Mouse (Mus musculus): ENCODE data around the gene Olfr441.
"Not testable (repeated sequence)": the region's sequence is repeated elsewhere in the genome, so short reads cannot be mapped to it uniquely, and the experiment has no call there.

Gene Olfr441

DNA sequence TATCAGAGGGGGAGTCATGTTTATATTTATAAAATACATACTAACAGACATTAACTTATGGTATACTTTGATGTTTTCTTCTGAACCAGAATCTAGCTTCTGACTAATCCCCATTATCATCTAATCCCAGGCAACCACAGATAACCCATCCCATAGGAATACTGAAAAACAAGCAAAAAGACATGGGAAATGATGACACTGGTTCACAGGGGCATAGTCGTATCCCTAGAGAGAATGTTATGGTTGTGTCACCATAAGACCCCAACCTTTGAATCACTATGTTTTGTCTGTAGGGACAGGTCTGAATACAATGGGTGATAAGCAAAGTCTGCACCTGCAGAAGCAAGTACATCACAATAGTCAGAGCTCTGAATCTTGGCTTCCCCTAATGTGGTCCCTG lies at the start of gene Olfr441:
Gene Olfr441, plus strand, starts transcription at position 301 of the 400 bp plus-strand sequence.
- DNase-seq (ENCODE audit: low spot score), result not testable (repeated sequence)

DNA sequence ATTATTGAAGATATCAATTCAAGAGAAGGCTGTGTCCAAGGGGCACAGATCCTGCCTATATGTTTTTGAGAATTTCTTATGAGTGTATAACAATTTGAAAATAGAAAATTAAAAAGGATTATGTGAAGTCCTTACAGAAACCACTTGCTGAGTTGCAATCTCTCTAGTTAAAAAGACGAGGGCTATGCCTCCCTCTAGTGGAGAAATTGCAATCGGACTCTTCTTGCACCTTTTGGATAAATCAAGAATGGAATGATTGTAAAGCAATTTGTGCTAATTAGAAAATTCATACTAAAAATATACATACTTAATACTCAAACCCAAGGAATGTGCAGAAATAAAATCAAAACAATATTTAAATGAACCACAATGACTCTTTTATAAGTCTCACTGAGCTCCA lies 27.4 kb upstream of the Olfr441 start:
- DNase-seq (ENCODE audit: low spot score), result no peak

DNA sequence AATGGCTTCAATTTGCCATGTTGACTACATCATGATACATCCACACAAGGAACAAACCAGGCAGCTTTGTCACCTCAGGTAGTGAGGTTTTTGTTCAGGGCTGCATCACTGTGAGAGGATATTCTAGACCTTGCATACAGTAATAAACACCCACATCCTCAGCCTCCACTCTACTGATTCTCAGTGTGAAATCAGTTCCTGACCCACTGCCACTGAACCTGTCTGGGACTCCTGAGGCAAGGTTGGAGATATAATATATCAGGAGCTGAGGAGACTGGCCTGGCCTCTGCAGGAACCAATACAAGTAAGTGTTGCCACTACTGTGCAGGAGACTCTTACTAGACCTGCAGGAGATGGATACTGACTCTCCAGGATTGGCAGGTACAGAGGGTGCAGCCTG lies 24.8 kb upstream of the Olfr441 start:
- not testable (repeated sequence) for DNase-seq (ENCODE audit: low spot score)

DNA sequence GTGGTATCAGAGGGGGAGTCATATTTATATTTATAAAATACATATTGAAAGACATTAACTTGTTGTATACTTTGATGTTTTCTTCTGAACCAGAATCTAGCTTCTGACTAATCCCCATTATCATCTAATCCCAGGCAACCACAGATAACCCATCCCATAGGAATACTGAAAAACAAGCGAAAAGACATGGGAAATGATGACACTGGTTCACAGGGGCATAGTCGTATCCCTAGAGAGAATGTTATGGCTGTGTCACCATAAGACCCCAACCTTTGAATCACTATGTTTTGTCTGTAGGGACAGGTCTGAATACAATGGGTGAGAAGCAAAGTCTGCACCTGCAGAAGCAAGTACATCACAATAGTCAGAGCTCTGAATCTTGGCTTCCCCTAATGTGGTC lies 40.1 kb downstream of the Olfr441 start, which contains the start of gene Olfr237-ps1:
Gene Olfr237-ps1, plus strand, starts transcription at position 301 of the 400 bp plus-strand sequence.
- DNase-seq (ENCODE audit: low spot score), result not testable (repeated sequence)

DNA sequence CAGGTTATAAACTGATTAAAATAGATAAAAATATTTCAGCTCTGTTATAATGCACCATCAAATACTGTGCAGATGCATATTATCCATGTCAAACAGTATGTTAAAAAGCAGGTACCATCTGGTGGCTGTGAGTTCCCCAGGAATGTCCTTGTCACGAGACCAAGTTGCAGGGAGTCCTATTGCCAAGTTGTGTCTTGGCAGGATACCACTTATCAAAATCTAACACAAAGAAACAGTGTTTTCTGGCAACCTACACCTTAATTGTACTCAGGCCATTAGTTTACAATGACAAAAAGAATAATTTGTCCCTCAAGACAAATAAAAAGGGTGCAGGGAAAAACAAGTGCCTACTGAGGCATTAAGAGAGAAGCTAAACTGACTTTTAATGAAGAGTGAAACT lies 53.3 kb downstream of the Olfr441 start:
- DNase-seq (ENCODE audit: low spot score), result no peak

DNA sequence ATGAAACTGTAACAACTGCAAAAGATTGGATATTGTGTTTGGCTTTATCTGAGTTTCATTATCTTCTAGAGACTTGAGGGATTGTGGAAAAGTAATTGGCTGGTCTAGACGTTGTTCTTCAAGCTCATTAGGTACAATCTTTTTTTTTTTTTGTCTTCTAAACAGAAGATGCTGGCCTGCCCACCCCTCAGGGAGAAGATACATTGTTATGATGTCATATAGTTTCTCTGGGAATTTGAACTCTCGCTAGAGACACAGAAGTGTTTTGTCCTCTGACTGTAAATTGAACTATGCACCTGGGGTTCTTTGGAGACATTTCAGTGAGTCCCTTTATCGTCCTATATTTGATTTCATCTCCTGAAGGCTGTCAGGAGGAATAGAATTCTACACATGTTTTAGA lies 56.8 kb downstream of the Olfr441 start, which contains the start of gene Olfr437:
Gene Olfr437, plus strand, starts transcription at position 301 of the 400 bp plus-strand sequence.
- DNase-seq (ENCODE audit: low spot score), result no peak

DNA sequence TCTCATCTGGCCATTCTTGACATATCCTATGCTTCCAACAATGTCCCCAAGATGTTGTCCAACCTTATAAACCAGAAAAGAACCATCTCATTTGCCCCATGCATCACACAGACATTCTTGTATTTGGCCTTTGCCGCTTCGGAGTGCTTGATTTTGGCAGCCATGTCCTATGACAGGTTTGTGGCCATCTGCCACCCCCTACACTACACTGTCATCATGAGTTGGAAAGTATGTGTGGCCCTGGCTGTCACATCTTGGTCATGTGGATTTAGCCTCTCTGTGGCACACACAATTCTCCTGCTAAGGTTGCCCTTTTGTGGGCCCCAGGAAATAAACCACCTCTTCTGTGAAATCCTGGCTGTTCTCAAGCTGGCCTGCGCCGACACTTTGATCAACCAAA lies 61.1 kb downstream of the Olfr441 start:
- no peak for DNase-seq (ENCODE audit: low spot score)

Measured in spleen, adult 12 weeks (tissue).